Mouse (Mus musculus): ENCODE data around the gene Tmsb4x. TPM values are rescaled to one million over a fixed set of nuclear protein-coding genes. Genes with fewer than 3 reads are reported as not detected.

Tmsb4x gene
- polyA plus RNA-seq, 1 experiment, result 2,684 TPM

- no peak for TF ChIP-seq CTCF (IDR thresholded peaks at IDR 0.05; ENCODE audit: borderline replicate concordance, extremely low read depth, insufficient read depth, insufficient read length)
- TF ChIP-seq POLR2A (IDR thresholded peaks at IDR 0.05; ENCODE audit: borderline replicate concordance, extremely low read depth, insufficient read depth, insufficient read length, poor library complexity, severe bottlenecking), result no peak
- no peak for DNase-seq (ENCODE audit: low read depth)
Measured at GRCm38 (mm10) chrX:167179961-167180642, 29.0 kb downstream of the Tmsb4x start.

GRCm38 (mm10) chrX:167179549-167179948 lies 29.6 kb downstream of the Tmsb4x start:
- TF ChIP-seq POLR2A (IDR thresholded peaks at IDR 0.05; ENCODE audit: borderline replicate concordance, extremely low read depth, insufficient read depth, insufficient read length, poor library complexity, severe bottlenecking) (no peak), CTCF (IDR thresholded peaks at IDR 0.05; ENCODE audit: borderline replicate concordance, extremely low read depth, insufficient read depth, insufficient read length) (no peak)
- no peak for DNase-seq (ENCODE audit: low read depth)

- no peak for TF ChIP-seq POLR2A (IDR thresholded peaks at IDR 0.05; ENCODE audit: borderline replicate concordance, extremely low read depth, insufficient read depth, insufficient read length, poor library complexity, severe bottlenecking)
- no peak for TF ChIP-seq CTCF (IDR thresholded peaks at IDR 0.05; ENCODE audit: borderline replicate concordance, extremely low read depth, insufficient read depth, insufficient read length)
- no peak for DNase-seq (ENCODE audit: low read depth)
Measured at GRCm38 (mm10) chrX:167175319-167175718, 33.8 kb downstream of the Tmsb4x start.

GRCm38 (mm10) chrX:167174311-167174710 lies 34.8 kb downstream of the Tmsb4x start:
- TF ChIP-seq POLR2A (IDR thresholded peaks at IDR 0.05; ENCODE audit: borderline replicate concordance, extremely low read depth, insufficient read depth, insufficient read length, poor library complexity, severe bottlenecking) (no peak), CTCF (IDR thresholded peaks at IDR 0.05; ENCODE audit: borderline replicate concordance, extremely low read depth, insufficient read depth, insufficient read length) (no peak)
- DNase-seq (ENCODE audit: low read depth), result no peak

- TF ChIP-seq CTCF (IDR thresholded peaks at IDR 0.05; ENCODE audit: borderline replicate concordance, extremely low read depth, insufficient read depth, insufficient read length) (no peak), POLR2A (IDR thresholded peaks at IDR 0.05; ENCODE audit: borderline replicate concordance, extremely low read depth, insufficient read depth, insufficient read length, poor library complexity, severe bottlenecking) (no peak)
- no peak for DNase-seq (ENCODE audit: low read depth)
Measured at GRCm38 (mm10) chrX:167172256-167172655, 36.9 kb downstream of the Tmsb4x start.

GRCm38 (mm10) chrX:167171281-167171680 lies 37.8 kb downstream of the Tmsb4x start:
- DNase-seq (ENCODE audit: low read depth), result no peak
- TF ChIP-seq POLR2A (IDR thresholded peaks at IDR 0.05; ENCODE audit: borderline replicate concordance, extremely low read depth, insufficient read depth, insufficient read length, poor library complexity, severe bottlenecking) (no peak), CTCF (IDR thresholded peaks at IDR 0.05; ENCODE audit: borderline replicate concordance, extremely low read depth, insufficient read depth, insufficient read length) (no peak)

GRCm38 (mm10) chrX:167167282-167167681 lies 41.8 kb downstream of the Tmsb4x start:
- no peak for TF ChIP-seq CTCF (IDR thresholded peaks at IDR 0.05; ENCODE audit: borderline replicate concordance, extremely low read depth, insufficient read depth, insufficient read length)
- TF ChIP-seq POLR2A (IDR thresholded peaks at IDR 0.05; ENCODE audit: borderline replicate concordance, extremely low read depth, insufficient read depth, insufficient read length, poor library complexity, severe bottlenecking), result no peak
- DNase-seq (ENCODE audit: low read depth), result no peak

- DNase-seq (ENCODE audit: low read depth), result no peak
- TF ChIP-seq POLR2A (IDR thresholded peaks at IDR 0.05; ENCODE audit: borderline replicate concordance, extremely low read depth, insufficient read depth, insufficient read length, poor library complexity, severe bottlenecking), result no peak
- TF ChIP-seq CTCF (IDR thresholded peaks at IDR 0.05; ENCODE audit: borderline replicate concordance, extremely low read depth, insufficient read depth, insufficient read length), result no peak
Measured at GRCm38 (mm10) chrX:167166051-167166450, 43.1 kb downstream of the Tmsb4x start.

- TF ChIP-seq POLR2A (IDR thresholded peaks at IDR 0.05; ENCODE audit: borderline replicate concordance, extremely low read depth, insufficient read depth, insufficient read length, poor library complexity, severe bottlenecking), result no peak
- no peak for TF ChIP-seq CTCF (IDR thresholded peaks at IDR 0.05; ENCODE audit: borderline replicate concordance, extremely low read depth, insufficient read depth, insufficient read length)
- no peak for DNase-seq (ENCODE audit: low read depth)
Measured at GRCm38 (mm10) chrX:167157691-167158090, 51.4 kb downstream of the Tmsb4x start.

Other genes with a start within 250 kb of the Tmsb4x start
- 0.06 and 0.14 TPM in 2 replicates for gene Tlr8, start 55.0 kb upstream of the Tmsb4x start, polyA plus RNA-seq (2012; rRNA removed)
- gene Tlr7, start 121.2 kb upstream of the Tmsb4x start, polyA plus RNA-seq (2012; rRNA removed), result 0.40 and 0.43 TPM in 2 replicates
- 6.4 and 9.1 TPM in 2 replicates for gene Prps2, start 173.4 kb upstream of the Tmsb4x start, polyA plus RNA-seq (2012; rRNA removed)

Data from brain, embryonic 14.5 days (tissue).